Mouse (Mus musculus) adrenal gland, postnatal 14 days (tissue): ENCODE measurements around the gene Sntg2. TPM values are rescaled to one million over a fixed set of nuclear protein-coding genes. Genes with fewer than 3 reads are reported as not detected.

Experiments used
- DNase-seq: peaks from one replicate; pipeline ENCODE4 v3.0.0; 2021; ENCODE audit warnings: mixed read lengths
- long read RNA-seq, 2 experiments: library from polyadenylated mRNA; stranded (forward); transcript quantifications; one replicate each; pipeline ENCODE4 v2.0.0; 2021
- total RNA-seq: library from RNA; stranded (reverse); gene quantifications from 2 replicates; pipeline ENCODE4 v1.2.3, GENCODE M21; 2021

The Sntg2 gene
- 0.85 and 1.4 TPM in 2 replicates for total RNA-seq
- long read RNA-seq, experiment 1, partial matches to known transcripts, result 0 of 3 reads
- long read RNA-seq, experiment 1, other reads (novel, unspliced or antisense), result 3 of 3 reads
- long read RNA-seq, experiment 2, partial matches to known transcripts, result 0 of 1 reads
- long read RNA-seq, experiment 2, other reads (novel, unspliced or antisense), result 0 of 1 reads

- peak; percentile 93 for DNase-seq
Observed at GRCm38 (mm10) chr12:30372933-30373501, at the start of gene Sntg2. TSS of gene Sntg2 (minus strand) at chr12:30373375.

DNA sequence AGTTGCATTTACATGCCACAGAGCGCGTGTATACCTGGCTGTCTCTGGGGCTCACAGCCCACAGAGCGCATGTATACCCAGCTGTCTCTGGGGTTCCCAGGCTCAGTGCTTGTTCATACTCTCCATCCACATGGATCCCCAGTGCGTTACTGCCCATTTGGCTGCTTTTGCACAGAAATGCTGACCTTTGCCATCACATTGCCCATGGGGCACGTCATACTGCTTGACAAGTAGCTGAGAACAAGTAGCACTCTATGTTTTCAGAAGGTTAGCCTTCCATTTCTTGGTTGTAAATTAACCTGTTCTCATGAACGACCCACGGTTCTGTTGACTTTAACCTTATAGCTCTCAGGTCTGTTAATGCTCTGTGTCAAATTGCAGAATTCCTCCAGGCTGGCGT, 43.4 kb upstream of the Sntg2 start:
- no peak for DNase-seq

DNA sequence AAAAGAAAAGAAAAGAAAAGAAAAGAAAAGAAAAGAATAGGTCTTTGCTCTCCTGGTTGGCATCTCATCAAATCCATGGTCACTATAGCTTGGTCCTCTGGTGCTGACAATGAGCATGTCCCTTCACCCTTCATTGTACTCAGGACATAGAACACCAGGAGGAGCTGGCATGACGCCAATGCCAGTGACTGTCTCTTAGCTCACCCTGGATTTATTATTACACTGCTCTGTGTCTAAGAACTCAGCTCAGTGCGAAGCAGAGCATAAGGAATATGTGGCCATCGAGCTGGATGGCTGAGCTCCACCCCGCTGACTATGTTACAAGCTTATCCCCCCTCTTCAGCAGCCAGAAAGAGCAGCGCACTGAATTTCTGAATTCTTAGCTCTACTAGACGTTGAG, 42.8 kb upstream of the Sntg2 start:
- peak; percentile 15 for DNase-seq

DNA sequence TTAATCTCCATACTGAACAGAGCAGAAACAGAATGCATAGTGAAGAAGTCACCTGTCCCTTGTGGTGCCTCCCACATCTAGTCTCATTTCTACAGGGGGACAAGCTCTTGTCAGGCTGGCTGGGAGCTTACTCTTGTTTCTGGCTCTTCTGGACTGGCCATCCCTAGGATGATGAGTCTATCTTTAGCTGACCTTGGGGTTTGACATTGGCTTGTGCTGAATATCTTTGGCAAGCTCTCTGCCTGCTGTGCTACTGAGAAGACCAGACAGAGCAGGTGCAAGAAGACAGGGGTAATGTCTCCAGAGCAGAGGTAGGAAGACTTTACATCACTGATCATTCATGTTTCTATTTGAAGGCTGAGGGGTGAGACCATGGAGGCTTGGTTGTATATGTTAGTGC, 29.5 kb upstream of the Sntg2 start:
- no peak for DNase-seq

- no peak for DNase-seq
Observed at GRCm38 (mm10) chr12:30400531-30400930, 27.4 kb upstream of the Sntg2 start.

DNA sequence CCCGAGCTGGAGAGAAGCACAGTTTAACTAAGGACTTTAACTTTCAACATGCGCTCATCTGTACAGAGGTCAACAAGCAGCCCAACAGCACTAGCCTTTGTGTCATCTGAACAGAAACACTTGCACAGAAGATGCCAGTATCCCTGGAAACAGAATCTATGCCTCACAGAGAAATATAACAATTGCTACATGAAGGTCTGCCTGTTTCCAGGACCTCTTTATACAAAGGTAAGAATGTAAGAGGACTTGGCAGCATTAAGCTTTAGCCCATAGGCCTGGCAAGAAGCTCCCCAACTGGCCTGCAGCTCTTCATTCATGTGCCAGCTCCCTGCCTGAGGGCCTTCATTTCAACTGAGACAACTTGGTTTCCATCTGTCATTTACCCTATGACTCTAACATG, 26.9 kb upstream of the Sntg2 start:
- no peak for DNase-seq

GRCm38 (mm10) chr12:30372293-30372692, 882 bp downstream of the Sntg2 start:
- no peak for DNase-seq

DNA sequence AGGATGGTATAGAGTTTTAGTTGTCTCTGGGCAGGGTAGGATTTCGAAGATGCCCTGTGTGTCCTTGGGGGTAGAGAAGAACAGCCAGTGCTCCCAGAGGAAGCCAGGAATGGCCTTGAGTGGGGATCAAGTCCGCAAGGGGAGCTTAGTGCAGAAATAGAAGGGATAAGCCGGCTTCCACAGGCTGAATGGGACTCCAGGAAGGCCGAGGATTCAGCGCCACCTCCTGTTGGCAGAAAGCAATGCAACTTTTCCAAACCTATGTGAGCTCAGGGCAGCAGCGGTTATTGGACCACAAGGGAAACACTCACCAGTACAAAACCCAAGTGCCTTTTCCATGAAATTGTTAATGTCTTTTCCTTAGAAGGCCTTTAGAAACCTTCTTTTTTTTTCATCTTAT, 3.4 kb downstream of the Sntg2 start:
- DNase-seq, result peak; percentile 89

- no peak for DNase-seq
Observed at GRCm38 (mm10) chr12:30369141-30369540, 4.0 kb downstream of the Sntg2 start.

DNA sequence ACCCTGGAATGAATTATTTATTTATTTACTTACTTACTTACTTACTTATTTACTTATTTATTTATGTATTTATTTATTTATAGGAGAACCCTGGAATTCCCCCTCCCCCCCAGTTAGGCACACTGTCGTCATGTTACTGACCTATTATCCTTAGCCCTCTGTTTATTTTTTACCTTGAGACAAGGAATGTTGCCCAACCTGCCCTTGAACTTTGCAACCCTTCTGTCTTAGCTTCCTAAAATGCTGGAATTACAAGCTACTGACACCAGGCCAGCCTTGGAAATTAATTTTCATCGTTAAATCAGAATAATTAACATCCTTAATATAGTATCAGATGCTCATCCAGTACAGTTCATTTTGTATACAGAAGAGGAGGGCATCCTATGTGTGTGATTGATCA, 10.9 kb downstream of the Sntg2 start:
- DNase-seq, result no peak

DNA sequence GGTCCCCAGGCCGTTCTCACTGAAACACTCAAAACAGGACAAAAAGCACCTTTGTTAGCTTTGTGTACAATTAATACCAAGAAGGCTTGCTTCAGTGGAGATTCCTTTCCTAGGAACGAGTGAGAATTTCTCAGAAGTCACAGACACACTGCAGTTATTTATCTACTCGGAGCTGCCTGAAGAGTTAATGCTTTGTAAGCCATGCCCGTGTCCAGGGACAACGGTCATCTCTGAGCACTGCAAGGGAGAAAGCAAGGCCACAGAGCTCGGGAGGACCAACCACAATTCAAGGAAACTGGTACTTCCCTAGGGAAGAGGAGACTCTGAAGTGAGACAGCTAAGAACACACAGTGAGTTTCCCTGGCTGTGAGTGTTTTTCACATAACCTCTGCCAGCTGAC, 15.5 kb downstream of the Sntg2 start:
- peak; percentile 49 for DNase-seq

GRCm38 (mm10) chr12:30352393-30352792, 20.8 kb downstream of the Sntg2 start:
- DNase-seq, result no peak

- no peak for DNase-seq
Observed at GRCm38 (mm10) chr12:30348036-30348435, 25.1 kb downstream of the Sntg2 start.

DNA sequence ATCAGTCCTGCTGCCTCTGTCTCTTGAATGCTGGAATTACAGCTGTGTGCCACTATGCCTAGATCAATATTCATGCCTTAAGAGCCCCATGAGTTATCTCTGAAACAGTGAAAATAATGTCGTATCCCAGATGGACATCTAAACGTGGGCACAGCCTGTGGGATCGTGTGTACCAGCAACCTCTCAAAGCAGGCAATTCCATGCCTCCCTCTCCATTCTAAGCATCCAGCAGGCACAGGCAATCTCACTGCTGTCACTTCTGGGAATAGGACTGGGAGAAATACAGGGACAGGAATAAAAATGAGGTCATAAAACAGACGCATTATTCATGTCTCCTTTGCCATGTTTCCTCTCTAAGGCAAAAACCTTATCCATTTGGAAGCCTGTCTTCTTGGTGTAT, 25.9 kb downstream of the Sntg2 start:
- DNase-seq, result no peak

GRCm38 (mm10) chr12:30344806-30345205, 28.4 kb downstream of the Sntg2 start:
- DNase-seq, result peak; percentile 34

DNA sequence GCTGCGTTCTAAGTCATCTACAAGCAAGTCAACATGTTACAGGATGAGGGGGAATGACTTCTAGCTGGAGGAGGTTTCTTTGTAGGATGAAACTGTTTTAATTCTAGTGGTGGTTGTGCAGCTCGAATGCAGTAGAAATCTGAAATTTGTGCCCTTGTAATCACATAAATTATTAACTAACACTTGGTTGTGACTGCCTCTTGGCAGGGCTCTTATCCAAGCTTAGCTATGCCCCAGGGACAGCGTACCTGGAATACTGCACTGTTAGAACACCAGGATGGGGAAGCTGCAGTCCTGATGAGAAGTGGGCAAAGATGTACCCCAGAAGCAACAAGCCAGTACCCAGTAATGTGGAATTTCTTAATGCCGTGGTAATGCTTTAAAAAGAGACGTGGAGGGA, 36.9 kb downstream of the Sntg2 start:
- DNase-seq, result no peak

GRCm38 (mm10) chr12:30334502-30334901, 38.7 kb downstream of the Sntg2 start:
- no peak for DNase-seq

GRCm38 (mm10) chr12:30317971-30318370, 55.2 kb downstream of the Sntg2 start:
- no peak for DNase-seq

- no peak for DNase-seq
Observed at GRCm38 (mm10) chr12:30313021-30313420, 60.2 kb downstream of the Sntg2 start.

GRCm38 (mm10) chr12:30308197-30308939, 64.8 kb downstream of the Sntg2 start:
- no peak for DNase-seq

DNA sequence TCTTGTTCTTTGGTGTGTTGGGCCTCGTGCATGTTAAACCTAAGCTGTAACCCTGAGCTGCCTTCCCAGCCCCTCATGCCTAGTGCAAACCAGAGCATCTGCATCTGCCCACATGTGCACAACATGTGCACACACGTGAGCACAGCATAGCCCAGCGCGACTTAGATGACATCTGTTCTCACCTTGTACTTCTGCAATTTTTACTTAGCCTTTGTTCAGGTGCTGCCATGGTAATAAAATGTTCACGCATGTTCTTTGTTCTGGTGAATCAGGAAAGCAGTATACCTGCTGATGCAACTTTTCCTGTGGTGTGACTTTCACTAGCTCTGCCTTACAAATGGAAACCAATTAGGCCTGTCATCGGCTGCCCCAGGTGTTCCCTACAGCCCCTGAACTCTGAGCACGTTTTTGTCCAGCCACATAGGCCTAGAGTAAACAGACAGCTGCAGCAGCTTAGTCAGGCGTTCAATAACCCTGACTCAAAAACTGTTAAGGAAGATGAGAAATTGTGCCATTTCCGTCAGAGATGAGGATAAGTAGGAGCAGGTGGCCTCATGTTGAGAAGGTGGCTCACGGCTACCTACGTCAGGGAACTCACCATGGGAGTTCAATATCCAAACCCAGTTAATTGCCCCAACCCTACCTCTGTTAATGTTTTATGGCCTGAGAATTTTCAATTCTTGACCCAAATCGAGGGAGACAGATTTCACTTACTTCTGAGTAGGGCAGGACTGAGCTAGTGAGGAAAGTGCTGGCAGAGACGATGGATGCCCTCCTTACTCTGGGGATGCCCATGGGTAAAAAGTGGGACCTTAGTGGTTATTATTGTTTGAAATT, 80.2 kb downstream of the Sntg2 start:
- DNase-seq, result no peak

GRCm38 (mm10) chr12:30286888-30287573, 86.1 kb downstream of the Sntg2 start:
- DNase-seq, result no peak
